Mouse (Mus musculus): ENCODE measurements around the gene Arhgap4.

DNA sequence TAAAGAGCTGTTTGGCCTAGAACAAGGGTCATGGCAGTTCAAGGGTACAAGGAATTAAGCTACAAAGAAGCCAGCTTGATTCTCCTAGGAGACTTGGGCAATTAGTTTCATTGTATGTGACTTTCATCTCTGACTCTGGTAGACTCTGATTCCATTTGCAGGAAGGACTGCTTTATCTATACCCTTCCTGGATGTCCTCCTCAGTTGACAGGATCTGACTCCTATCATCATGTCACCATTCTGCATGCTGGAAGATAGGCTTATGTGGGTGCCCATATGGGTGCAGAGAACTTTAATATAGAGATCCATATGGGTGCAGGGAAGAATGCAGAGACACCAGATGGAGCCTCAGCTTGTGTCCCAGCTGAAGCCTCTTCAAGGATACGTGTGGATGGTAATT, 47.5 kb upstream of the Arhgap4 start:
- TF ChIP-seq CTCF (IDR thresholded peaks at IDR 0.05; ENCODE audit: low read depth, low read length), result no peak
- TF ChIP-seq GATA1 (IDR thresholded peaks at IDR 0.05; ENCODE audit: borderline replicate concordance, low read length), result no peak
